Mouse (Mus musculus) limb, embryonic 10.5 days (tissue): ENCODE results near the gene Ccdc69. TPM values are rescaled to one million over a fixed set of nuclear protein-coding genes. Genes with fewer than 3 reads are reported as not detected.

Experiments used
- DNase-seq: peaks from one replicate; pipeline ENCODE4 v3.0.0-alpha.2; 2017; ENCODE audit warnings: low spot score
- H3K27ac ChIP-seq: fragments of 300-500 bp; sonication (generic); 2 replicates; pipeline ENCODE4 v1.5.1; 2016; ENCODE audit warnings: mild to moderate bottlenecking
- H3K27me3 ChIP-seq: fragments of 300-500 bp; sonication (generic); 2 replicates; pipeline ENCODE4 v1.6.1; 2016; ENCODE audit warnings: low read depth, mild to moderate bottlenecking; ENCODE audit not compliant: poor library complexity, severe bottlenecking
- H3K36me3 ChIP-seq: fragments of 300-500 bp; sonication (generic); 2 replicates; pipeline ENCODE4 v1.6.1; 2016; ENCODE audit warnings: mild to moderate bottlenecking, moderate library complexity
- H3K4me1 ChIP-seq: fragments of 300-500 bp; sonication (generic); 2 replicates; pipeline ENCODE4 v1.6.1; 2016
- H3K4me3 ChIP-seq: fragments of 300-500 bp; sonication (generic); 2 replicates; pipeline ENCODE4 v1.5.1; 2016; ENCODE audit warnings: mild to moderate bottlenecking, moderate library complexity
- H3K9me3 ChIP-seq: fragments of 300-500 bp; sonication (generic); replicated peaks from 2 replicates; pipeline ENCODE4 v1.6.1; 2016; ENCODE audit warnings: mild to moderate bottlenecking
- WGBS: fragments of 180-500 bp; shearing (Covaris S2); methylation state at CpG from one replicate; pipeline ENCODE4 v1.1.7; 2016; 5-methylcytosine and 5-hydroxymethylcytosine counted together
- polyA plus RNA-seq: library from polyadenylated mRNA; unstranded; fragments of >200 nt; fragmentation: Nextera tagmentation; extraction: Ambion mirVana; gene quantifications from 2 replicates; pipeline ENCODE4 v1.2.1, GENCODE M21; 2016

Gene Ccdc69
- polyA plus RNA-seq, 1 experiment from 2014 or later = 0.61 TPM

GRCm38 (mm10) chr11:55027204-55027855, 50.6 kb downstream of the Ccdc69 start:
- Histone ChIP-seq H3K36me3 (peaks cover 8% of the 10 kb centered on the region; the same call in 1 of the 2 replicates), H3K27me3 (no peaks in the 10 kb centered on the region), H3K27ac (0 out of 2 replicates have a peak overlapping the region, but pooled peaks have one; percentile 30), H3K4me1 (peaks cover 53% of the 10 kb centered on the region), H3K9me3 (no peaks in the 10 kb centered on the region), H3K4me3 (no peak overlapping the region)
- no peak for DNase-seq
- 84% methylated on average over 2 of the region's 2 CpGs for WGBS

DNA sequence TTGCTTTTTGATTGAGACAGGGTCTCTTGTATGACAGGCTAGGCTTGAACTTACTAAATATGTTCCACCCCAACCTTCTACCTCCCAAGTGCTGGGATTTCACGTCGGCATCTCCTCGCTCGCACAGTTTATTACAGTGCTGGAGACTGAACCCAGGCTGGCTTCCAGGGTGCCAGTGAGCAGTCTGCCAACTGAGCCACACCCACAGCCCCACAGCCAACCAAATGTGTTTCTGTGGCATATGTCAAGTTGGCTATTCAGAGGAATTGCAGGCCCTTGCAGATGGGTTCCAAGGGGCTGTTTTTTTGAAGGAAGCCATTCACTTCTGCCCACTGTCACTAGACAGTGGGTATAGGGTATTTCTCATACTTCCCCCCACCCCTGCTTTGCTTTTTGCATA, 52.0 kb downstream of the Ccdc69 start:
- DNase-seq = no peak
- Histone ChIP-seq H3K27ac (no peak overlapping the region), H3K4me3 (no peak overlapping the region), H3K9me3 (no peaks in the 10 kb centered on the region), H3K27me3 (no peaks in the 10 kb centered on the region), H3K36me3 (peaks cover 12% of the 10 kb centered on the region), H3K4me1 (peaks cover 49% of the 10 kb centered on the region)
- 92% methylated on average over 4 of the region's 4 CpGs for WGBS

GRCm38 (mm10) chr11:55023583-55023982, 54.3 kb downstream of the Ccdc69 start:
- WGBS = 85% methylated on average over 3 of the region's 3 CpGs
- Histone ChIP-seq H3K4me1 (peaks cover 57% of the 10 kb centered on the region), H3K4me3 (peak overlapping the region; percentile 37; the same call in 1 of the 2 replicates)

GRCm38 (mm10) chr11:55023049-55023564, 54.8 kb downstream of the Ccdc69 start:
- WGBS = 15% methylated on average over 10 of the region's 10 CpGs
- peaks cover 52% of the 10 kb centered on the region for H3K4me1 ChIP-seq
- DNase-seq = peak; percentile 82
- no peaks in the 10 kb centered on the region for H3K27me3 ChIP-seq
- H3K36me3 ChIP-seq = peaks cover 31% of the 10 kb centered on the region
- peak overlapping the region; percentile 37 for H3K4me3 ChIP-seq
- H3K9me3 ChIP-seq = no peaks in the 10 kb centered on the region
- H3K27ac ChIP-seq = peak overlapping the region; percentile 93

More at GRCm38 (mm10) chr11:55023583-55023982, 54.3 kb downstream of the Ccdc69 start:
- Histone ChIP-seq H3K27me3 (no peaks in the 10 kb centered on the region), H3K36me3 (peaks cover 27% of the 10 kb centered on the region), H3K9me3 (no peaks in the 10 kb centered on the region), H3K27ac (peak overlapping the region; percentile 93)
- DNase-seq = no peak

DNA sequence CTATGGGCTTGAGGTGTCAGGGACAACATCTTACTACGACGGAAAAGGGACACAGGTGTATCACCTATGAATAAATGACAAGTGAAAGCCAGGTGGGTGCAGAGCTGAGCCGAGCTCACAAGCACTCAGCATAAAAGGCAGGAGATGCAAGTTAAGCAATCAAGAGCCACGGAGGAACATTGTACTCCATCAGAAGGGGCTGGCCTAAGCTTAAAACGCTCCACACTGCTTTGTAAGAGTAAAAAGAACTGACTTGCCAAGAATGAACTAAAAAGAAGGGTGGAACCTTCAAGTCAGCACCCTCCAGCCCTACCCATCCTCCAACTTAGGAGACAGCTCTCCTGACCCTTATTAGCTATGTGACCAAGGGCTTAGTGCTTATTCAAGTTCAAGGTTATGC, 55.4 kb downstream of the Ccdc69 start:
- peaks cover 32% of the 10 kb centered on the region for H3K36me3 ChIP-seq
- no peaks in the 10 kb centered on the region for H3K27me3 ChIP-seq
- peaks cover 51% of the 10 kb centered on the region for H3K4me1 ChIP-seq
- H3K9me3 ChIP-seq = no peaks in the 10 kb centered on the region
- 69% methylated on average over 5 of the region's 5 CpGs for WGBS
- peak overlapping the region; percentile 93 for H3K27ac ChIP-seq
- no peak for DNase-seq
- peak overlapping the region; percentile 37; the same call in 1 of the 2 replicates for H3K4me3 ChIP-seq

GRCm38 (mm10) chr11:55021859-55022258, 56.1 kb downstream of the Ccdc69 start:
- no peaks in the 10 kb centered on the region for H3K27me3 ChIP-seq
- no peak for DNase-seq
- no peaks in the 10 kb centered on the region for H3K9me3 ChIP-seq
- H3K27ac ChIP-seq = peak overlapping the region; percentile 93
- no peak overlapping the region for H3K4me3 ChIP-seq
- H3K4me1 ChIP-seq = peaks cover 51% of the 10 kb centered on the region
- H3K36me3 ChIP-seq = peaks cover 32% of the 10 kb centered on the region
- WGBS = 62% methylated on average over 6 of the region's 6 CpGs

DNA sequence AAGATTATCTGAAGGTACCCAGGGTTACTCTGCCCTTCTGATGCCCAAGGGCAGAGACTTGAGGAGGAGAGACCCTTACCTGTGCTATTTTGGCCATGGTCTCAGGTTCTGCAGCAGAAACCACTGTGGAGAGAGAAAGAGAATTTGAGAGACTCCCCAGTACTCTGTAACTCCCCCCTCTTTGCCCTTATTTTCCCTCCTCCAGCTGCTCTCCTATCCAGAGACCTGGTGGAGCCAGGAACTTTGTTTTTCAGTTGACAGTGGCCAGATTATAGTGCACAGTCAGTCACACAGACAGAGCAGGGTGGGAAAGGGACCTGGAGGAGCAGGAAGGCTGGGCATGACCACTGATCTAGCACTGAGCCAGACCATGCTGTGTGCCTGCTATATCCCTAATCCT, 56.5 kb downstream of the Ccdc69 start:
- Histone ChIP-seq H3K9me3 (no peaks in the 10 kb centered on the region), H3K27ac (peak overlapping the region; percentile 93; the same call in 1 of the 2 replicates), H3K36me3 (peaks cover 31% of the 10 kb centered on the region)

GRCm38 (mm10) chr11:55019711-55020110, 58.2 kb downstream of the Ccdc69 start:
- no peaks in the 10 kb centered on the region for H3K9me3 ChIP-seq
- 91% methylated on average over 2 of the region's 2 CpGs for WGBS
- peaks cover 27% of the 10 kb centered on the region for H3K36me3 ChIP-seq
- H3K4me3 ChIP-seq = no peak overlapping the region
- no peaks in the 10 kb centered on the region for H3K27me3 ChIP-seq
- no peak for DNase-seq
- H3K27ac ChIP-seq = 0 out of 2 replicates have a peak overlapping the region, but pooled peaks have one; percentile 14
- H3K4me1 ChIP-seq = peaks cover 46% of the 10 kb centered on the region

More for the DNA sequence above, 56.5 kb downstream of the Ccdc69 start:
- Histone ChIP-seq H3K27me3 (no peaks in the 10 kb centered on the region), H3K4me3 (no peak overlapping the region), H3K4me1 (peaks cover 47% of the 10 kb centered on the region)
- DNase-seq = no peak

DNA sequence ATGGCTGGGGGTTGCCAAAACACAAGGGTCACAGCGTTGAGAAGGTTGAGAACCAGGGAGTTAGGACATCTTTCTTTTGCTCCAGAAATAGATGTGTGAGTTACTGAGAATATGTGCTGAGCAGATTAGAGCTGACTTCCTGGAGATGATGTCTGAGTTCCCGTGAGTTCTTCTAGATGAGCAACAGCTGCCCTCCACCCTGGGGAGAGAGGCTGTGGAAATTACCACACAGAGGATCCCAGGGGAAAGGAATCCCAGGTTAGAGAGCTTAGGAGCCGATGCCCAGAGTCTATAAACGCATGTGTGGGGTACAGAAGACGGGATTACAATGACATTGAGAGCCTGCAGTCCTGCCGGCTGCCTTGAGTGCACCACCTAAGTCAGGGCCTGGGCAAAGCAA, 59.9 kb downstream of the Ccdc69 start:
- Histone ChIP-seq H3K27me3 (no peaks in the 10 kb centered on the region), H3K27ac (no peak overlapping the region), H3K9me3 (no peaks in the 10 kb centered on the region), H3K4me3 (no peak overlapping the region), H3K4me1 (peaks cover 30% of the 10 kb centered on the region), H3K36me3 (peaks cover 44% of the 10 kb centered on the region)
- DNase-seq = no peak
- 81% methylated on average over 6 of the region's 6 CpGs for WGBS

DNA sequence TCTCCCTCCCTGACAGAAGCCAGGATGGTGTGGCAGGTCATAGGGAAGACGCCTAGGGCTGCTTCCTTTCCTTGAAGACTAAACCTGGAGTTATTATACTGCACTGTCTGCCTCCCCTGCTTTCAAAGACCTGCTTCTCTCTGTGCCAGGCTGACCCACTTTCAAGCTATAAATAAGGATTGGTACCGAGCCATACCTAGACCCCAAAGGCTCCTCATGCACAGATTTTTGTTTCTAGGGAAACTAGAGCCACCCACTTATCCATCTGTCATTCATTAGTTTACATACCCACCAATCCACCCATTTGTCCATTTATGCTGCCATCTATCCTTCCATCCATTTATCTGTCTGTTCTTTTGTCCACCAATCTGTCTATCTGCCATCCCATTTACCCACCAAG, 60.7 kb downstream of the Ccdc69 start:
- peaks cover 46% of the 10 kb centered on the region for H3K36me3 ChIP-seq

GRCm38 (mm10) chr11:55016758-55017157, 61.2 kb downstream of the Ccdc69 start:
- no peak overlapping the region for H3K4me3 ChIP-seq
- no peak for DNase-seq
- no peak overlapping the region for H3K27ac ChIP-seq
- H3K27me3 ChIP-seq = no peaks in the 10 kb centered on the region
- H3K9me3 ChIP-seq = no peaks in the 10 kb centered on the region
- peaks cover 50% of the 10 kb centered on the region for H3K36me3 ChIP-seq
- WGBS = 95% methylated on average over 1 of the region's 1 CpGs
- peaks cover 17% of the 10 kb centered on the region for H3K4me1 ChIP-seq

More for the DNA sequence above, 60.7 kb downstream of the Ccdc69 start:
- no peak overlapping the region for H3K27ac ChIP-seq
- no peaks in the 10 kb centered on the region for H3K27me3 ChIP-seq
- H3K4me3 ChIP-seq = no peak overlapping the region
- H3K9me3 ChIP-seq = no peaks in the 10 kb centered on the region
- no peak for DNase-seq
- 84% methylated on average over 2 of the region's 2 CpGs for WGBS
- peaks cover 21% of the 10 kb centered on the region for H3K4me1 ChIP-seq

DNA sequence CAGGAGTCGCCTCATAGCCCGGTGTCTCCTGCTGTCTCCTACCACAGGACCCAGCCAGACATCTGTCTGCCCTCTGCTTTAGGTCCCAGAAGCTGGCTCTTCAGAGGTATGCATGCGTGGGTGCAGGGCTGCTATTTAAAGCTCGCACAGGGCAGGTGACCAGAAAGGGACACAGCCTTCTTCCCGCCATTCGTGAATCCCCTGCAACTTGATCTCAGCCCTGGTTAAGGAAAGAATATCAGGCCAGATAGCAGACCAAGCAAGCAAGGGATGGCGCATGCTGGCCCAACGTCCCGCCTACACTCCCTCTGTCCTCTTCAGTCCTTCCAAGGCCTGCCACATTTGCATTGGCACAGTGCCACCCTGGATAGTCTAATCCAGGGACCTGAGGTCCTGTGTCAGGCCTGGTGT, 62.1 kb downstream of the Ccdc69 start:
- Histone ChIP-seq H3K9me3 (no peaks in the 10 kb centered on the region), H3K27ac (no peak overlapping the region), H3K27me3 (no peaks in the 10 kb centered on the region), H3K4me3 (no peak overlapping the region), H3K36me3 (peaks cover 55% of the 10 kb centered on the region), H3K4me1 (peaks cover 12% of the 10 kb centered on the region)
- no peak for DNase-seq
- 73% methylated on average over 9 of the region's 9 CpGs for WGBS

DNA sequence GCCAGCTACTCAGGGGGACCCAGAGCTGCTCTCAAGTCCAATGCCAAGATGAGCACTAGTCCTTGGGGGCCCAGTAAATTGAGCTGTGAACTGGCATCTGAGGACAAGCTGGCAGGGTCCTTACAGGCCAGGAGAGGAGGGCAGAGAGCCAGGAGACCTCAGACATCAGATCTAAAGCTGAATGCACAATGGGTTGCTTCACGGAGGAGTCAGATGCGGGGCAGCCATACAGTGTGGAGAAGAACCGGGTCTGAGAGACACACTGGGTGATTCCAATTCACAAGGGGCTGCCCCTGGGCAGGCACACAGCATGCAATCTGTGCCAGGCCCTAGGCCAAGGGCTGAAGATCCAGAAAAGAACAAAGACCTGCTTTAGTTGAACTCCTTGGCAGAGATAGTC, 62.7 kb downstream of the Ccdc69 start:
- 92% methylated on average over 3 of the region's 3 CpGs for WGBS
- Histone ChIP-seq H3K27ac (no peak overlapping the region), H3K27me3 (no peaks in the 10 kb centered on the region), H3K9me3 (no peaks in the 10 kb centered on the region), H3K36me3 (peaks cover 58% of the 10 kb centered on the region), H3K4me1 (peaks cover 11% of the 10 kb centered on the region), H3K4me3 (no peak overlapping the region)
- DNase-seq = no peak
